Mouse (Mus musculus) embryonic fibroblast, embryonic 13.5 days (primary cell): ENCODE data around the gene Hist1h4f.

ENCODE experiments used
- CTCF ChIP-seq: IDR thresholded peaks from 2 replicates; pipeline ENCODE4 v1.5.1; 2011; ENCODE audit warnings: mild to moderate bottlenecking, control low read depth, low read length, moderate library complexity, borderline replicate concordance; ENCODE audit not compliant: insufficient read depth
- POLR2A ChIP-seq: IDR thresholded peaks from 2 replicates; pipeline ENCODE4 v1.6.1; 2011; ENCODE audit warnings: low read depth, mild to moderate bottlenecking, control low read depth, low read length, moderate library complexity

GRCm38 (mm10) chr13:23554925-23555838 is 3.7 kb upstream of the Hist1h4f start:
- TF ChIP-seq CTCF (no peak), POLR2A (peak; percentile 99)
